Mouse (Mus musculus) ovary, postnatal 36 days (tissue): ENCODE data around the gene Ciao1.
A peak's percentile ranks its signal among the peaks of the same experiment; 100 is the strongest.
"Not testable (repeated sequence)": the region's sequence is repeated elsewhere in the genome, so short reads cannot be mapped to it uniquely, and the experiment has no call there.

Experiments used
- DNase-seq: peaks from one replicate; pipeline ENCODE4 v3.0.0; 2022; ENCODE audit warnings: low spot score, mixed read lengths

The Ciao1 gene

GRCm38 (mm10) chr2:127250291-127251008 lies 2.8 kb upstream of the Ciao1 start:
- no peak for DNase-seq

- DNase-seq = peak; percentile 44
Measured at GRCm38 (mm10) chr2:127248334-127249004, 853 bp upstream of the Ciao1 start.

- no peak for DNase-seq
Measured at GRCm38 (mm10) chr2:127240065-127240464, 7.6 kb downstream of the Ciao1 start.

- no peak for DNase-seq
Measured at GRCm38 (mm10) chr2:127237897-127238610, 9.6 kb downstream of the Ciao1 start.

DNA sequence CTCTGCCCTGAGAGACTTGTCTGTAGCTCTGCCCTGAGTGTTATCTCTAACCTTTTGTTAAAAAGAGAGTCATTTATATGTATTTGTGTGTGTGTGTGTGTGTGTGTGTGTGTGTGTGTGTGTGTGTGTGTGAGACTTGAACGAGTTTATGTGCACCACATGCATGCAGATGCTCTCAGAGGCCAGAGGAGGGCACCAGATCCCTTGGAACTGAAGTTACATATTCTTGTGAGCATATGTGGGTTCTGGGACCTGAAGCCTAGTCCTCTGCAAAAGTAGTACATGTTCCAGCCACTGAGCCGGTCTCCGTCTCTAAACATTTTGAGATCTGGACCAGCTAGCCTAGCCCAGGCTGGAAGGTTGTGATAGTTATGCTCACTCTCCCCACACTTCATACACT lies 22.4 kb downstream of the Ciao1 start:
- no peak for DNase-seq

DNA sequence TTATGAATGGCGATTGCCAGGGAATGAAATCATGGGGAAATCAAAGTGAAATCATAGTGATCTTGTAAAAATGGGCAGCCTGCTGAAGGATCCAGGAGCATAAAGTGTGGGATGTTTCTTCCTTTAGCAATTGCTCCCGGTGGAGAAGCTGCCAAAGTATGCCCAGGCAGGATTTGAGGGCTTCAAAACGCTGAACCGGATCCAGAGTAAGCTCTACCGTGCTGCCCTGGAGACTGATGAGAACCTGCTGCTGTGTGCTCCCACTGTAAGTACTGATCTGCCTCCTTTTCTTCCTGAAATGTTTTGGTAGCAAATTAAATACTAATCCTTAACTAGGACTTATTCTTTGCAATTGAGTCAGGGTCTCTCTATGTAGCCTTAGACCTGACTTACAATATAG lies 29.9 kb downstream of the Ciao1 start:
- DNase-seq = no peak

DNA sequence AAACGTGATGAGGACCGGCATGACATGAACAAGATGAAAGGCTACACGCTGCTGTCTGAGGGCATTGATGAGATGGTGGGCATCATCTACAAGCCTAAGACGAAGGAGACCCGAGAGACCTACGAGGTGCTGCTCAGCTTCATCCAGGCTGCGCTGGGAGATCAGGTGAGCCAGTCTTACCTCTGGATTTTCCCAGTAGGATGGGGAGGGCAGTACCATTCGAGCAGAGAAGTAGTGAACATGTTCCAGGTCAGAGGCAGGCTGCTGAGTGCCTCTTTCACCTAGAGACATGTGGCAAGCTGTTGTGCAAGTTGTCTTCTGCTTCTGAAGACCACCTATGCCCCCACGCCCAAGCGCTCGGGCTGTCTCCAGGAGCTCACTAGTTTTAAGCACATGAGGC lies 36.9 kb downstream of the Ciao1 start:
- DNase-seq = no peak

DNA sequence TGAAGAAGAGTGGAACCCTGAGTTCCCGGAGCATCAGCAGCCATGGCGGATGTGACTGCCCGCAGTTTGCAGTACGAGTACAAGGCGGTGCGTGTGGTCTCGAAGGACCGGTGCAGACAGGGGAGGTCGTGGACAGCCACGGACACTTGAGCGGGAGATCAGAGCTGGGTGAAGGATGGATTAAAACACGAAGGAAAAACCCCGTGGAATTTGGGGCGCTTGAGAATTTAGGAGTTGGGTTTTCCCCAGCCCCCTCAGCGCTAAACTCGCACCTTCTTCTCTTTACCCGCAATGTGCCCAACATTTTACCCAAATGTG lies 39.2 kb downstream of the Ciao1 start:
- no peak for DNase-seq

DNA sequence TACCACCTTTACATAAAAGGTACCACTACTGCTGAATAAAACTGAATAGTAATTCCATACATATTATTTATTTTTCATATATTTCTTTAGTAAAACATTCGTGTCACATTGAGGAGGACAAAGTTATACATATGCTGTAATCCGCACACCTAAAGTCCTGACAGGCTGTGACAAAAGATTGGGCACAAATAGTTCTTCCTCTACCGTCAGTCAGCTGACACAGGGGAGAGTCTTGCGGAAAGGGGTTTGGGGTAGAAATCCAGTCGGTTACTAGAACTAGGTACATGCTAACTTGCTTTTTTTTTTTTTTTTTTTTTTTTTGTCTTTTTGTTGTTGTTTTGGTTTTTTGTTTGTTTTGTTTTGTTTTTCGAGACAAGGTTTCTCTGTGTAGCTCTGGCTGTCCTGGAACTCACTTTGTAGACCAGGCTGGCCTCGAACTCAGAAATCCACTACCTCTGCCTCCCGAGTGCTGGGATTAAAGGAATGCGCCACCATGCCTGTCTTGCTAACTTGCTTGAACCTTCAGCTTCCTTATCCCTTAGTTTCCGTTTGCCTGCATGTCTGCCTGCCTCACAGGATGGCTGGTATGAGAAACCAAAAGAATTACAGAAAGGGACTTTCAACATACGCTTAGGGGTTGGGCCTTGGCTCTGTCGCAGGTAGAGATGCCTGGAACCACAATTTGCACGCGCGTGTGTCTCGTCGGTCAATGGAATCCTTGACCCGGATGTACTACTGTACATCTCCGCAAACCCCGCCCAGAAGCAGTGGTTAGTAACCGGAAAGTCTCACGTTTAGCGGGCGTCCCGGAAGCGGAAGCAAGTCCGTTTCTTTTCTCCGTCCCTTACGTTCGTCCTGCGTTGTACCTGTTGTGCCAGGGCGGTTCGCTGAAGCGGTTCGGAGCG lies 39.8 kb downstream of the Ciao1 start, which contains the start of the genes 1810024B03Rik and Snrnp200:
Gene 1810024B03Rik, minus strand, starts transcription at position 734 of the 905 bp plus-strand sequence.
Gene Snrnp200, plus strand, starts transcription at position 840 of the 905 bp plus-strand sequence.
- peak; percentile 89 for DNase-seq

DNA sequence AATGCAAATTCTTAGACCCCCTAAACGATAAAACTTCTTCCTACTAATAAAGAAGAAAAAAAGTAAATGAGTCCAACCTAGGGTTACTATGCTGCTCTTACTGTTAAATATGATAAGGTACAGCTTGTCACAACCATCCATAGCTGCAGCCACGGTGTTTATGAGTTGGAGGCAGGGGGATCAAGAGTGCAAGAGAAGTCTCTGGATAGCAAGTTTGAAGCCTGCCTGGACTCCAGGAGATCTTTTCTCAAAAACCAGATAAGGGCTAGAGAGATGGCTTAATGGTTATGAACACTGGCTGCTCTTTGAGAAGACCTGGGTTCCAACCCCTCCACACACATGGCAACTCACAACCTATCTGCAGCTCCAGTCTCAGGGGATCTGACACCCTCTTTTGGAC lies 40.7 kb downstream of the Ciao1 start:
- no peak for DNase-seq

GRCm38 (mm10) chr2:127205936-127206335 lies 41.7 kb downstream of the Ciao1 start:
- DNase-seq = not testable (repeated sequence)

- DNase-seq = peak; percentile 33
Measured at GRCm38 (mm10) chr2:127204932-127205331, 42.7 kb downstream of the Ciao1 start.
